Mouse (Mus musculus): Measurements from ENCODE around the gene Jak1. TPM values are rescaled to one million over a fixed set of nuclear protein-coding genes. Genes with fewer than 3 reads are reported as not detected.
A peak's percentile ranks its signal among the peaks of the same experiment; 100 is the strongest.

Jak1 gene
- total RNA-seq, 4 experiments from 2014 or later, result 118 to 133 (median 127) TPM

DNA sequence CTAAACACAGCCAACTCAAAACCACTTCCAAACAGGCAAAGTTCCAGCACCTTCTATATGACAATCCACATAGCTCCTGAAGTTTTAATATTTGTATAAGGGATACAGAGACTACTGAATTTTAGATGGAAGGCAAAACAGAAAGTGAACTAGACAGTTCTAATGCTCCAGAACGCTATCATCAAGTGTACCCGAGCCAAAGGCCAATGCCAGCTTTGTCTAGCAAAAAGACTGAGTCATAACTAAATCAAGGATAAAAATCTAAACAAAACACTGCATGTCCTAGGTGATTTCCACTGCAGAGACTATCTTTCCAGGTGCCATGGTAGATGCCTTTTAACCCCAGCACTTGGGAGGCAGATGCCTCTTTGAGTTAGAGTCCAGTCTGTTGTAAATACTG is 68.7 kb downstream of the Jak1 start:
- DNase-seq (ENCODE audit: low spot score in 2 of 2), result no peak

DNA sequence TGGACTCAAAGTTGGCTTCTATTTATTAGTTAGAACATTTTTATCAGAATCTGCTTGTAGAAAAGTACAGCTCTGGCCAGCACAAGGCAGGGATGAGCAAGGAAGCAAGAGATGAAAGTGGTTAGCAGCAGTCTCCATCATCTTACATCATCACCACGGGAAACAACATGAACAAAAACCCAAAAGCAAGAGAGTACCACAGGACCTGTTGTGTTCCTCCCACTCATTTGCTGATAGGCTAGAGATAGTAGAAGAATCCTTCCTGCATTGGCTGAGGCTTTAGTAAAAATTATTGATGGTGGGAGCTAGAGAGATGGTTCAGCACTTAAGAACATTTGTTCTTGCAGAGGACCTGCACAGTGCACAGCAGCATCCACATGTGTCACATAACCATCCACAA is 70.9 kb downstream of the Jak1 start:
- DNase-seq (ENCODE audit: low spot score in 2 of 2), result no peak

DNA sequence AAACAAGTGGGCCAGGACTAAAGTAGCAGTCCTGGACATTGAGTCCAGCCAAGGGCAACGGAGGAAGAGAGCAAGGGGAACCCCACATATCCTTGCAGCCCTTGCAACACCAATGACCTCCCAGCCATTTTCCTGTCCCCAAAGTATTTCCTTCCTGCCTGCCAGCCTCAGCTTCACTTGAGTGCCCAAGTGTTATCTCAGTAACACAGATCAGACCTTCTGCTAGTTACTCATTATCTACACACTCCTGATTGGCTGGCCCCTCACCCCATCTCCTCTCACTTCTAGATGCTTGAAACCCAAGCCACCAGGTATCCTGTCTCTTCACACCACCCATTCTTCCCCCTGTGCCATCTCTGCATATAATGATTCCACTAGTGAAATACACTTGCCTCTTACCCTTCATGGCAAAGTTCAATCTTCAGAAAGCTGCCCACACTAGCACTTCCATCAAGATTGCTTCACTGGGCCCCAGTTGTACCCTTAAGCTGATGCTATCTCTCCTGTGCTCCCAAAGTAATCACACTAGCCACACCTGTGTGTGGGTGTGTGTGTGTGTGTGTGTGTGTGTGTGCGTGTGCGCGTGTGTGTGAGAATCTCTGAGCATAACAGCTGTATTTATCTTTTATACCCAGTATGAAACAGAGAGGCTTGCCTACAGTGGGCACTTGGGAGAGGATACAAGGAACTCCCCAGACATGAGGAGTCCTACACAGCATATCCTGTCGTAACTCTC is 72.7 kb downstream of the Jak1 start:
- no peak for DNase-seq (ENCODE audit: low spot score in 2 of 2)

DNA sequence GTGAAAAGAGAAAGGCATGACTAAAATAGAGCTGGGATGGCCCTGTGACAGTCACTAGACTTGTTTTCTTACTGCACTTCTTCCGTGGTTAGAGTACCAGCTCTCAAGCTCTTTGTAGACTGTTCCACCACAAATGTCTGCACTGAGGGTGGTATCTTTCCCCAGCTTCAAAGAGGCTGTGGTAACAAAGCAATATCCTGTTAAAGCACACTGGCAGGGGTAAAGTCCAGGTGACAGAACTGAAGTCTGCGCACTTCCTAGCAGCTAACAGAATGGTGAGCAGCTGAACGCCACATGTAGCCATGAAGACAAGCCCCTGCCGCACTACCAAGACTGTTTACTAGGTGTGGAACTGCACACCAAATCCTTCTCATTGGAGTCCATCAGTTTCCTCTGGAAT is 77.7 kb downstream of the Jak1 start:
- DNase-seq (ENCODE audit: low spot score in 2 of 2), result no peak

DNA sequence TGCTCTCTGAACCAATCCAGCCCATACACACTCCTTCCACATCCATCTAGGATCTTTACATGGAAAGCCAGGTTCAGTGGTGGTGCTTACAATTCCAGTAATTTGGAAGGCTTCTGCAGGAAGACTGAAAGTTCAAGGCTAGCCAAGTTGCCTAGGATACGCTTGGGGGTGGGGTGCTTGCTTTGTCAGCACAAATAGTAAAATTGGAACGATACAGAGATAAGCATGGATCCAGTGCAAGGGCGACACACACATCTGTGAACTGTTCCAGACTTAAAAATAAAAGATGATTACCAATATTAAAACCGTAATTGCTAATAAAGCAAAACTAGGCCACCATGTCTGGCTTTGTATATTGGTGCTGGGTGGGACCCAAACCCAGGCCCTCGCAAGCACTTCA is 78.5 kb downstream of the Jak1 start:
- no peak for DNase-seq (ENCODE audit: low spot score in 2 of 2)

DNA sequence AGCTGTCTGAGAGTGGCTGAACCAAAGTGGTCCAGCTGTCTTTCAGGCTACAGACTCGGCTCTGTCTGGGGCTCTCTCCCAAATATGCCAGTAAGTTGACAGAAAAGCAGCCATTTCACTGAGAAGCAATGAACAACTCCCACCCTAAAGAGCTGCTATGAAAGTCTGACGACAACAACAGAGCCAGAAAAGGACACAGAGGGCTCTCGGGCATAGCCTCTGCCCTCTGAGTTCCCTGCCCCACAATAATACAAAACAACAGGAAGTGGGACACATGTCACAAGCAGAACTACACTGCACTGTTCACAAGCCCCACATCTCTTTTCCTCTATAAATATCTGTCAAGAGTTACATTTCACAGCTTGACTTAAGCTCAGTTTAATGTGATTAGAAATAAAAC is 79.9 kb downstream of the Jak1 start:
- DNase-seq (ENCODE audit: low spot score in 2 of 2), result no peak

DNA sequence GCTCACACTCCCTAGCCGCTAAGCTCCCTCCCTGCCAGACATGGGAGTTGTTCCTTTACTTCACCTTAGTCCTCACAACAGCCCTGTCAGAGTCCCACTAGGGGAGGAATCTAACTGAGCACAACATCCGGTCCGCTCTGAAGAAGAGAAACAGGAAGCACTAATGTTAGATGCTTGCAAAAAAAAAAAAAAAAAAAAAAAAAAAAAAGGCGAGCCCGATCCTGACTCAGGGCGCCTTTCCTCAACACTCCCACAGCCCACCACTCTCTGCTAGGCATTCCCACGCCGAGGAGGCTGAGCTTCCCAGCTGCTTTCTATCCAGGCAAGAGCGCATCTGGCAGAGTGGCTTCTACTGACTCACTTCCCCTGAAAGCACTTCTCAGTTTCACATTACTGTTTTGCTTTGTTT is 82.5 kb downstream of the Jak1 start:
- no peak for DNase-seq (ENCODE audit: low spot score in 2 of 2)

DNA sequence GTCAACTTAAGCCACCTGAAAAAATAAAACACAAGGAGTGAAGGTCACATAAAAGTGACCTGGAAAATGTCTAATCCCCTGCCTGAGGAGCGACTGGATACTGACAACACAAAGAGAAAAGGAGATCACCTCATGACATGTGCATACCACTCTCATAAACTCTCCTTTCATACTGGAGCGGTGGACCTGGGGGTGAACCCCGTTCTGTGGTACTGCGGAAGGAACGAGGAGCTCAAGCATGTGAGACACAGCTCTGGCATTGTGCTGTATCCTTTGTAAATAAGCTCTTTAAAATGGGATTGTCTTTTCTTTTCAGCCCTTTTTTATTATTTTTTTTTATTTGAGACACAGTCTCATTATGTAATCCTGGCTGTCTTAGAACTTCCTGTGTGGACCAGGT is 84.4 kb downstream of the Jak1 start:
- DNase-seq (ENCODE audit: low spot score in 2 of 2), result no peak

DNA sequence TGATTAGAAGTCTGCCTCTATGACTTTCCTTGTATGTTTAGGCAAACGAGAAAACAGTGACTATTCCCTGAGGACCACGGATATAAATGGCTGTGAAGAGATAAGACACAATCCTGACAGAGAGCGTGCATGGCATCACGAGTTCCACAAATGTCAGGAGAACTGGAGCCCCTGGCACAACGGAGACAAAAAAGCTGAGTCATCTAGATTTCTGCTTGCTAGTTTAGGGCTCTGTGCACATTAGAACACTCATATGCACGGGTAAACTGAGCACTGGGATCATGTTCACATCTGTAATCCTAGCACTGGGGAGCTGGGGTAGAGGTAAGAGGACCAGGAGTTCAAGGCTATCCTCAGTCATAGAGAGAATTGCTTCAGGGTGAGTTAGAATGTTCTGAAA is 85.2 kb downstream of the Jak1 start:
- DNase-seq (ENCODE audit: low spot score in 2 of 2), result no peak

DNA sequence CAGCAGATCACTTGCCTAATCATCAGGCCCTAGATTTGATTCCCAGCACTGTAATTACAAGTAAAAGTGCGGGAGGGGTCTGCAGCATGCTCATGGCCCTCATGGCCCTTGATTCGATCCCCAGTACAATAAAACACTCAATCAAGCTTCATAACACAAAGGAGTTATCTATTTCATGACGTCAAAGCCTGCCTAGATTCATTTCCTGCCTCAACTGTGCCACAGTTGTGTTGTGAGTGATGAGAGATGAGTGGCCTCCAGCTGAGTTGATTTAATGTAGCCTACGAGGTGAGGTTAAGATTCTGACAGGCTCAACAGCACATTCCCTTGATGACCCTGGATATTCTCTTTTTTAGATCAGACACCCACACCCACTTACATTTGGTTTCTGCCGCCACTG is 86.0 kb downstream of the Jak1 start:
- no peak for DNase-seq (ENCODE audit: low spot score in 2 of 2)

DNA sequence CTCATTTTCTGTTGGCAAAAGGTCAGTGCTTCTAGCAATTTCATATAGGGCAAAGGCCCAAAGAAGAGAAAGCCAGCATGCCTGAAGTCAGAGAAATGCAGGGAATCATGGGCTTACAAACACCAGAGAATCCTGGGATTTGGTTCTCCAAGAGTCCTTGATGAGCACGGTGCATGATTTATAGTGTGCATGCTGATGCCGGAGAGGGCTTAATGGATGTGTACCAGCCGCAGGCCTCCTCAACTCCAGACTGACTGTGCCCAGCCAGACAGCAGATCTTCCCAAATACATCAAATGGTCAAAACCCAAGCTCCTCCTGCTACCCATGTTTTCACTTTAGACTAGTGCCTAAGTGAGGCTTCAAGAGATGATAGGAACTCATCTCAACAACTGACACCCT is 87.3 kb downstream of the Jak1 start:
- DNase-seq (ENCODE audit: low spot score in 2 of 2), result no peak

DNA sequence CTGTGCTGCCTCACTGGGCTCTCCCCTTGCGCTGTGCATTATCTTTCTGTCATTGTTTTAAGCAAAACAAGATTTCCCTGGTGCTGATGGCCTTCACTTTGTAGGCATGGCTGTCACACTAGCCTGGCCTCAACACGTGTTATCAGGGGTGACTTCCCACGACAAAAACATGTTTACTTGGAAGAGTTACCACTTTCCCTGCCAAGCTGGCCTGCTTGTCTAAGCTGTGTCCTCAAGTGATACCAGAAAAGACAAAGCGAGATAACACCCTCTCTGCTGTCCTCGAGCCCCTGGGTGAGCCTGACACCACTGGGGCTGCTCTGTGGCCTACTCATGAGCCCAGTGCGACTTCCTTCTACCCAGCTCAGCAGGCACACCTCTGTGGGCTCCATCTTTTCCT is 89.0 kb downstream of the Jak1 start:
- DNase-seq (ENCODE audit: low spot score in 2 of 2), result no peak

DNA sequence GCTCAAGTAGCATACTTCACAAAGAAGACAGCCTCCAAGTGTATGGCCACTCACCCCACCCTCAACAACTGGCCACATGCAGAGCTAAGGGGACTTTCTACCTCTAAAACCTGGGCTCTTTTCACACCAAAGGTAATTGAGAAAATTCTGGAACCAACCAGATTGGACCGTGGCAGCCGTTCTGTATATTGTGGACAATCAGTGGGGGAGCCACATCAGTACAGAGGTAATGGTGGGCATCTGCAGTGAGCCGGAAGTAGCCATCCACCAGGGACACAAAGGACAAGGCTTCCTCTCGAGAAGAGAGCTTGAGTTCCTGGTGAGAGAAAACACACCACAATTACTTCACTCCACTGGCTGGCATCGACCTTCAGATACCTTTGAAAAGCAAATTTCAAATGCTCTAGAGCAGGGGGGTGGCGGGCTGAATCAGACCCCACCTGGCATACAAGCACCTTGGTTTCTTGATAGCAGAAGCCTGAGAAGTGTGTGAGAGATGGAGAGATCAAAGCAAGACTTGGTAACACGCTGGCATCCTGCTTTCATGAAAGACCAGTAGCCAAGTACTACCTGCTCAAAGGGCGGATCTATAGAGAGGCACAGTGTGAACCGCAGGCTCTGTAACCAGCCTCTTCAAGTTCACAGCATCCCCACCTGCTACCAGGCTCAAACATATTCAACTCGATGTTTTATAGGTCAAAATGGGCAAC is 90.0 kb downstream of the Jak1 start:
- no peak for DNase-seq (ENCODE audit: low spot score in 2 of 2)

DNA sequence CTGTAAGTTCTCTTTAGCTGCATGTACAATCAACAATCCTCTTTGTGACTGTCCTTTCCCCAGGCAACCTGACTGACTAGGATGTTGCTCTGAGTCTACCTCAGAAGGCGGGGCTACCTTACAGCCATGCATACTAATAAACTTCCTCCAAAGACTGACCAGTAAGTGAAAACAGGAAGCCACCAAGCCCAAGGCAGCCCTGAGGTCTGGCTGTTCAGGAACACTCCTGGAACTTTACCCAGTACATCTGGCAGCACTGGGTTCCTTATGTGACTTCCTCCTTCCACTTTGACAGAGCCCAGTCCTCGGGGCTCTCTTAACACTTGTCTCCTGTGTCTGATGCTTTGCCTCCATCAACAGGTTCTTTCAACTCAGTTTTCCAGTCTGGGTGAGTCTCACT is 92.3 kb downstream of the Jak1 start:
- DNase-seq (ENCODE audit: low spot score in 2 of 2), result no peak

DNA sequence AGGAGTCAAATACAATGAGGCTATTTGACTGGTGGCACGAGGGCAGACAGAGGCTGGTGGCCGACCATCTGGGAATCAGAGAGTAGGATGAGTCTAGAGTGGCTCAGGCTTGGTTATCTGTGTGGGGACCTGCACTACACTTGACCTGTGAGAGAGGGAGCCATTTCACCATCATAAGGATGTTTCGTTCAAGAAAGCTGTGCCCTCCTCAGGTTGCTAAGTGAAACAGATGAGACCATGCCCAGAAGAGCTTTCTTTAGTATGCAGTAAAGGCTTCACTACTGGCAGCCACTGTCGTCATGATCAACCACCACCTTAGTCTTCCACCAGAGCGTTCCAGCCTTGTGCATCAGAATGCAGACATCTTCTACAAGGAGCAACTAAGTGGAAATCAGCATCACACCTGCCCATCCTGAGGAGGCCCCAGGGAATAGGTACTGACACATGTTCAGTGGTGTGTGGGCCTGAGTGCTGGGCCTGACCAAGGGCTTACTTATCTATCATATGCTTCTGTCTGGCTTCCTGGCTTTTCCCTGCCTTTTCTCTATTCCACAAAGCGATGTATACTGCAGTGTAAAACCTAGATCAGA is 96.8 kb downstream of the Jak1 start:
- peak in 1 of 2 experiments; percentile 54 for DNase-seq (ENCODE audit: low spot score in 2 of 2)

DNA sequence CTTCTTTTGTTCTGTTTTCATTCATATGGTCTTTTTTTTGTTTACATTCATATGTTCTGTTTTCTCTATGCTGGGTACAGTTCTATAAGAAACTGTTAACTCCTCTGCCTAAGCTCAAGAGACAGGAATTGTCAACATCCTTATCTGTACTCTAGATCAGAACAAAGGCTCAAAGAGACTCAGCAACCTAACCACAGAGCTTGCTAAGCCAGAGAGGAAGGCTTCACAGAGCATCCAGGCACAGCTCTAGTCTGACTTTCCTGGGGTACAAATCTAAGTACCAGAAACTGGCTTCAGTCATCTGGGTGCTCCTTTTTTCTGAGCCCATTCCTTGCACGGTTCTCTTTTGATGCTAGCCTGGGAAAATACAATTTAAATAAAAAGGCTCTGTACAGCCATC is 97.3 kb downstream of the Jak1 start:
- no peak for DNase-seq (ENCODE audit: low spot score in 2 of 2)

DNA sequence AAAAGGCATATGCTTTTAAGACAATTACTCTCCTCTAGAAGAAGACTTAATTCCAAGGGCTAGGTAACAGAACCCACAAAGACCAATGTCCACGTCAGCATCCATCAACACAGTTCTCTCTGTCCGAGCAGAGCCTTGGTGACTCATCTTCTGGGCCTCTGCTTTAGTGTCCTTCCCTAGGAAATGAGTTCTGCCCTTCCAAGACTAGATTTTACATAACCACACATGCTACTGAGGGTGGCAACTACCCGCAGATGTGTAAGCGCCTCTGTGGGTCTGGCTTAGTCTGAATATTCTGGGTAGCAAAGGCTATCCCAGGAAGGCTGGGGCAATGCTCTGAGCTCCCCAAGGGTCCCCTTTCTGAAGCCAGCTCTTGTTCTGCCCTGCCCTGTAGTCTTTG is 99.3 kb downstream of the Jak1 start:
- DNase-seq (ENCODE audit: low spot score in 2 of 2), result no peak

DNA sequence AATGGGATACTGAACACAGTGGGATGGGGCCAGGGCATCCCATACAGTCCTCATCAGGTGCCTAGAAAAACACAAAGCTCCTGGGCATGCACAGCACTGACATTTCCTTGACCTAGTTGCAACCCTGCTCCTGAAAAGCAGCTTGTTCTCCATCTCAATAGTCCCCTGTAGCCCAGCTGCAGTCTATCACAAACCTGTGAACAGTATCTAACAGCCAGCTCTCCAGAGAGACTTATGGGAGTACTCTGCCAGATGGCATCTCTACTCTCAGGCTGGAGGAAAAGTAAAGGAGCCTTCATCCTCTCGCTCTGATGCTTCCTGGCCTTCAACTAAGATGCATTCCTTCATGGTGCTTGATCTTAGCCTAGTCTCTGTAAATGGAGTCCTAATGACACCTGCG is 100.4 kb downstream of the Jak1 start:
- no peak for DNase-seq (ENCODE audit: low spot score in 2 of 2)

DNA sequence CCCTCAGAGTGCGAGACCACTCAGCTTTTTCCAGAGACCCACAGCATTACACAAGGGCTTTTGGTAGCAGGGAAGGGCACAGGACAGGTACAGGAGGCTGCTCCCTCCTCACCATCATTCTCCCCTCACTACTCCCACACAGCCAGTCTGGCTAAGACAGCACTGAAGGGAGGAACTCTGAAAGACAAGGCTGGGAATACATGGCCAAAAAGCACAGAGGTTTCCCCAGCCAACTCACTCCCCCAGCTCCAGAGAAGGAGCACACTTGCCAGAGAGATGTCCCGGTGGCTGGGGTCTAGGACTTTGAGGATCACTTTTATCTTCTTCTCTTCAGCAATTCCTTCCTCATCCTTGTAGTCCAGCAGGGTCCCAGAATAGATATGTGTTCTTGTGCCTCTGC is 100.9 kb downstream of the Jak1 start:
- DNase-seq (ENCODE audit: low spot score in 2 of 2), result no peak

DNA sequence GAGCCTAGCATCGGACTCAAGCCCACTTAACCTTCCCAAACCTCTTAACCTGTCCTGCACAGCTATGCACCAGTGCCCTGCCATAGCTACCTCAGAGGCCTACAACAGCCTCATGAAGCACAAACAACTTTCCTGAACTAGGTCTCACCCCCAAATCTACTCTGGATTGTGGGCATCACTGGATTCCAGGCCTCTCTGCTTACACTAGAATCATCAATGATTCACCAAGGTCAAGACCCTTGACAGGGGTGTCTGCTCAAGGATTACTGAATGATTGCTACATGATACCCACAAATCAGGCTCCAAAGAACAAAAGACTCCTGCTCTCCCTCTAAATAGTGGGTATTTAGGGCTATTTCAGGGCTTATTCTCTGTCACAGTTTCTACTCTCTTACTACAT is 104.3 kb downstream of the Jak1 start:
- DNase-seq (ENCODE audit: low spot score in 2 of 2), result no peak

DNA sequence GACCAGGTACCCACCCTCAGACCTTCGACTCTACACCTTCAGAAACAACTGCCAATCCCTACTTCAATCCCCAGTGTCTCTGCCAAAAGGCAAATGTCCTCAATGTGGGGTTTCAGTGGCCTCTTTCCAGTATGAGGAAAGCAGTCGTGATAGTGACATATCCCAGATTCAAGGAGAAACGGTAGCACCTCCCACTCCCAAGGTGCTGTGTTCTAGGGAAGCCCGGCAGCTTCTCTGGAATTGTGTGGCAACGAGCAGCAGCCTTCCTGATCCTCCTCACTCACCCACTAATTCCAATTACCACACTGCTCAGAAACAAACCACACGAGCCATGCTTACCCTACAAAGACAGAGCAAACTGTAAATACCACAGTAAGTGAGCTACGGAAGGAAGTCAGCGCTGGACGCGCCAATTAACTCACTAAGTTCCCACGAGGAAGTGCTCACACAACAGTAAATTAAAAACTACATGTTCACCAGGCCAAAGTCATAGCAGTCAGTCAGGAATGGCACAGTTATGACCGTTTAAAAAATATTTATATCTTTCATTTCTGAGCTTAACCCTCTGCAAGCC is 105.8 kb downstream of the Jak1 start:
- no peak for DNase-seq (ENCODE audit: low spot score in 2 of 2)

DNA sequence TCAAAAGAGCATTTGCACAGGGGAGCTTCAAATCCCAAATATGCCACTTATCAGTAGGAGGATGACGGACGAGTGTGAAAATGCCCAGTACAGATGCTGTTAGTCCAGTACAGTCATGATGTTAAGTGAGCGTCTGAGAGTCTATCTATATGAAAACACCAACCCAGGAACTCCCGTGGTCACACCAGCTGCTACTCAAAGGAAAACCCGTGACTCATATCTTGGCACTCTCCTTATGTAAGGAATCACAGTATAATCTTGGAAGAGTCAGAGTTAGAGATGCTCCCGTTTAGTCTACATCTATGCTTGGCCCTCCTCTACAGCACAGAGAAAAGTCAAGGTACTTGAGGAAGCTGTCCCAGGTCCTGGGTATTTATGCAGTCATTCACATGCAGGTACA is 106.8 kb downstream of the Jak1 start:
- no peak for DNase-seq (ENCODE audit: low spot score in 2 of 2)

DNA sequence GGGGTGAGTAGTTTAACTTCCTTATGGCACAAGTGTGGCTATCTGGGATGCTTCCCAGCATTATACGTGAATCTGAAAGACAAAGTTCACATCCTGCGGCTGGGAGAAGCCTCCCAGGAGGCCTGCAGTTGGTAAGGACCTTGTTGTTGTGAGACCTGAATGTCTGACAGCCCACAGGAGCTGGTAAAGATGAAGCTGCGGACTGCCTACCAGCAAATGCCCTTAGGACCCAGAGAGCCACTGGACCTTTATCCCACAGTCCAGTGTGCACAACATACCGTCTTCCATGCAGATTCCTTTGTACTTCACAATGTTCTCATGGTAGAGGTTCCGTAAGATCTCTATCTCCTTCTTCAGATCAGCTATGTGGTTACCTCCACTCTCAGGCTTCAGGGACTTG is 107.6 kb downstream of the Jak1 start:
- DNase-seq (ENCODE audit: low spot score in 2 of 2), result no peak

Data from layer of hippocampus, adult 8-10 months (tissue).